Mouse (Mus musculus) midbrain, embryonic 16.5 days (tissue): ENCODE results near the gene Vps11. TPM values are rescaled to one million over a fixed set of nuclear protein-coding genes. Genes with fewer than 3 reads are reported as not detected.

ENCODE experiments used
- ATAC-seq: fragments of 200-750 bp; cut with Nextera tagmentation; 2 replicates; pipeline ENCODE4 v1.8.0; 2017; ENCODE audit warnings: moderate TSS enrichment
- H3K27ac ChIP-seq: fragments of 300-500 bp; sonication (generic); 2 replicates; pipeline ENCODE4 v1.5.1; 2014; ENCODE audit warnings: mild to moderate bottlenecking, low read length, mixed read lengths
- H3K27me3 ChIP-seq: fragments of 300-500 bp; sonication (generic); 2 replicates; pipeline ENCODE4 v1.6.1; 2014; ENCODE audit warnings: low read depth, low read length, mixed read lengths; ENCODE audit not compliant: control insufficient read depth, insufficient read depth
- H3K36me3 ChIP-seq: fragments of 300-500 bp; sonication (generic); 2 replicates; pipeline ENCODE4 v1.6.1; 2014; ENCODE audit warnings: mild to moderate bottlenecking, low read length, moderate library complexity, mixed read lengths; ENCODE audit not compliant: control insufficient read depth, insufficient read depth
- H3K4me1 ChIP-seq: fragments of 300-500 bp; sonication (generic); 2 replicates; pipeline ENCODE4 v1.6.1; 2014; ENCODE audit warnings: mild to moderate bottlenecking, low read length, mixed read lengths; ENCODE audit not compliant: control insufficient read depth, insufficient read depth
- H3K4me2 ChIP-seq: fragments of 300-500 bp; sonication (generic); 2 replicates; pipeline ENCODE4 v1.6.1; 2014; ENCODE audit warnings: mild to moderate bottlenecking, low read length, mixed read lengths
- H3K4me3 ChIP-seq: fragments of 300-500 bp; sonication (generic); 2 replicates; pipeline ENCODE4 v1.5.1; 2014; ENCODE audit warnings: low read depth, mild to moderate bottlenecking, low read length, moderate library complexity, mixed read lengths
- H3K9ac ChIP-seq: fragments of 300-500 bp; sonication (generic); 2 replicates; pipeline ENCODE4 v1.6.1; 2014; ENCODE audit warnings: low read depth, low read length, mixed read lengths
- H3K9me3 ChIP-seq: fragments of 300-500 bp; sonication (generic); replicated peaks from 2 replicates; pipeline ENCODE4 v1.6.1; 2014; ENCODE audit warnings: mild to moderate bottlenecking, low read length, mixed read lengths; ENCODE audit not compliant: control insufficient read depth, poor library complexity, severe bottlenecking
- WGBS: fragments of 180-500 bp; shearing (Covaris S2); extraction: QIAGEN DNeasy Blood & Tissue Kit; methylation state at CpG from one replicate; pipeline ENCODE4 v1.1.7; 2014; 5-methylcytosine and 5-hydroxymethylcytosine counted together
- polyA plus RNA-seq: library from polyadenylated mRNA; unstranded; fragments of >200 nt; fragmentation: Nextera tagmentation; extraction: Ambion mirVana; gene quantifications from 2 replicates; pipeline ENCODE4 v1.2.1, GENCODE M21; 2015

The Vps11 gene
- polyA plus RNA-seq, 1 experiment from 2014 or later, result 45.6 TPM

- H3K4me1 ChIP-seq, result no peaks in the 10 kb centered on the region
- no peak overlapping the region for H3K9ac ChIP-seq
- no peak overlapping the region for H3K27ac ChIP-seq
- H3K4me2 ChIP-seq, result no peak overlapping the region
- no peaks in the 10 kb centered on the region for H3K27me3 ChIP-seq
- no peak for ATAC-seq
- peaks cover 74% of the 10 kb centered on the region for H3K36me3 ChIP-seq
- no peaks in the 10 kb centered on the region for H3K9me3 ChIP-seq
- H3K4me3 ChIP-seq, result no peak overlapping the region
- 91% methylated on average over 10 of the region's 10 CpGs for WGBS
These were observed 9.1 kb downstream of the Vps11 start for GRCm38 (mm10) chr9:44352337-44352736.

- no peaks in the 10 kb centered on the region for H3K4me1 ChIP-seq
- no peaks in the 10 kb centered on the region for H3K9me3 ChIP-seq
- 99% methylated on average over 4 of the region's 4 CpGs for WGBS
- ATAC-seq, result no peak
- no peak overlapping the region for H3K27ac ChIP-seq
- H3K9ac ChIP-seq, result no peak overlapping the region
- no peak overlapping the region for H3K4me3 ChIP-seq
- H3K36me3 ChIP-seq, result peaks cover 70% of the 10 kb centered on the region
- no peak overlapping the region for H3K4me2 ChIP-seq
- H3K27me3 ChIP-seq, result no peaks in the 10 kb centered on the region
These were observed 10.1 kb downstream of the Vps11 start for GRCm38 (mm10) chr9:44351396-44351795.

GRCm38 (mm10) chr9:44348546-44348945, 12.9 kb downstream of the Vps11 start:
- H3K4me2 ChIP-seq, result no peak overlapping the region
- H3K36me3 ChIP-seq, result peaks cover 45% of the 10 kb centered on the region
- no peaks in the 10 kb centered on the region for H3K4me1 ChIP-seq
- H3K9ac ChIP-seq, result no peak overlapping the region
- ATAC-seq, result no peak
- H3K27ac ChIP-seq, result no peak overlapping the region
- H3K27me3 ChIP-seq, result no peaks in the 10 kb centered on the region
- no peak overlapping the region for H3K4me3 ChIP-seq
- no peaks in the 10 kb centered on the region for H3K9me3 ChIP-seq
- WGBS, result 98% methylated on average over 4 of the region's 4 CpGs

- Histone ChIP-seq H3K4me2 (no peak overlapping the region), H3K9me3 (no peaks in the 10 kb centered on the region), H3K4me1 (peaks cover 6% of the 10 kb centered on the region), H3K27ac (no peak overlapping the region), H3K36me3 (peaks cover 36% of the 10 kb centered on the region), H3K27me3 (no peaks in the 10 kb centered on the region), H3K9ac (no peak overlapping the region), H3K4me3 (no peak overlapping the region)
- 93% methylated on average over 4 of the region's 4 CpGs for WGBS
- no peak for ATAC-seq
These were observed 13.8 kb downstream of the Vps11 start for GRCm38 (mm10) chr9:44347621-44348020.

- no peak overlapping the region for H3K4me2 ChIP-seq
- peaks cover 32% of the 10 kb centered on the region for H3K36me3 ChIP-seq
- ATAC-seq, result no peak
- no peak overlapping the region for H3K4me3 ChIP-seq
- H3K4me1 ChIP-seq, result peaks cover 6% of the 10 kb centered on the region
- no peaks in the 10 kb centered on the region for H3K9me3 ChIP-seq
- H3K27me3 ChIP-seq, result no peaks in the 10 kb centered on the region
- no peak overlapping the region for H3K9ac ChIP-seq
- 93% methylated on average over 9 of the region's 9 CpGs for WGBS
- no peak overlapping the region for H3K27ac ChIP-seq
These were observed 14.3 kb downstream of the Vps11 start for GRCm38 (mm10) chr9:44347166-44347565.

- no peak for ATAC-seq
- H3K4me3 ChIP-seq, result no peak overlapping the region
- no peak overlapping the region for H3K9ac ChIP-seq
- H3K9me3 ChIP-seq, result no peaks in the 10 kb centered on the region
- 91% methylated on average over 6 of the region's 6 CpGs for WGBS
- peaks cover 25% of the 10 kb centered on the region for H3K36me3 ChIP-seq
- H3K4me2 ChIP-seq, result no peak overlapping the region
- H3K27ac ChIP-seq, result no peak overlapping the region
- no peaks in the 10 kb centered on the region for H3K27me3 ChIP-seq
- H3K4me1 ChIP-seq, result peaks cover 6% of the 10 kb centered on the region
These were observed 15.7 kb downstream of the Vps11 start for GRCm38 (mm10) chr9:44345570-44346433.

GRCm38 (mm10) chr9:44343781-44344421, 17.6 kb downstream of the Vps11 start, which contains the start of gene Hmbs:
Hmbs (minus strand) TSS chr9:44344228.
- under 1% methylated on average over 39 of the region's 39 CpGs for WGBS
- H3K4me1 ChIP-seq, result peaks cover 6% of the 10 kb centered on the region
- H3K4me2 ChIP-seq, result peak within 1 kb of the TSS; percentile 79
- H3K9ac ChIP-seq, result peak within 1 kb of the TSS; percentile 76
- ATAC-seq, result peak; percentile 97
- no peaks in the 10 kb centered on the region for H3K27me3 ChIP-seq
- H3K4me3 ChIP-seq, result peak within 1 kb of the TSS; percentile 57
- H3K9me3 ChIP-seq, result no peaks in the 10 kb centered on the region
- peaks cover 16% of the 10 kb centered on the region for H3K36me3 ChIP-seq
- peak within 1 kb of the TSS; percentile 94 for H3K27ac ChIP-seq

GRCm38 (mm10) chr9:44343290-44343689, 18.2 kb downstream of the Vps11 start:
- H3K36me3 ChIP-seq, result peaks cover 14% of the 10 kb centered on the region
- H3K4me3 ChIP-seq, result peak overlapping the region; percentile 57
- peak overlapping the region; percentile 94 for H3K27ac ChIP-seq
- peak; percentile 12 for ATAC-seq
- H3K4me1 ChIP-seq, result peaks cover 6% of the 10 kb centered on the region
- H3K9me3 ChIP-seq, result no peaks in the 10 kb centered on the region
- peak overlapping the region; percentile 79 for H3K4me2 ChIP-seq
- H3K27me3 ChIP-seq, result no peaks in the 10 kb centered on the region
- H3K9ac ChIP-seq, result peak overlapping the region; percentile 76
- WGBS, result 14% methylated on average over 6 of the region's 6 CpGs

GRCm38 (mm10) chr9:44342605-44343004, 18.9 kb downstream of the Vps11 start:
- ATAC-seq, result no peak
- H3K36me3 ChIP-seq, result peaks cover 7% of the 10 kb centered on the region; the same call in 1 of the 2 replicates
- no peak overlapping the region for H3K4me2 ChIP-seq
- no peak overlapping the region for H3K4me3 ChIP-seq
- peaks cover 8% of the 10 kb centered on the region for H3K4me1 ChIP-seq
- no peak overlapping the region for H3K9ac ChIP-seq
- no peak overlapping the region for H3K27ac ChIP-seq
- WGBS, result 80% methylated on average over 1 of the region's 1 CpGs
- H3K9me3 ChIP-seq, result no peaks in the 10 kb centered on the region
- H3K27me3 ChIP-seq, result no peaks in the 10 kb centered on the region
